Mouse (Mus musculus) cerebellum, adult 9-11 months (tissue): Measurements from ENCODE around the gene Col19a1.

Experiments
- DNase-seq: peaks from one replicate; pipeline ENCODE4 v3.0.0; 2022

The Col19a1 gene

DNA sequence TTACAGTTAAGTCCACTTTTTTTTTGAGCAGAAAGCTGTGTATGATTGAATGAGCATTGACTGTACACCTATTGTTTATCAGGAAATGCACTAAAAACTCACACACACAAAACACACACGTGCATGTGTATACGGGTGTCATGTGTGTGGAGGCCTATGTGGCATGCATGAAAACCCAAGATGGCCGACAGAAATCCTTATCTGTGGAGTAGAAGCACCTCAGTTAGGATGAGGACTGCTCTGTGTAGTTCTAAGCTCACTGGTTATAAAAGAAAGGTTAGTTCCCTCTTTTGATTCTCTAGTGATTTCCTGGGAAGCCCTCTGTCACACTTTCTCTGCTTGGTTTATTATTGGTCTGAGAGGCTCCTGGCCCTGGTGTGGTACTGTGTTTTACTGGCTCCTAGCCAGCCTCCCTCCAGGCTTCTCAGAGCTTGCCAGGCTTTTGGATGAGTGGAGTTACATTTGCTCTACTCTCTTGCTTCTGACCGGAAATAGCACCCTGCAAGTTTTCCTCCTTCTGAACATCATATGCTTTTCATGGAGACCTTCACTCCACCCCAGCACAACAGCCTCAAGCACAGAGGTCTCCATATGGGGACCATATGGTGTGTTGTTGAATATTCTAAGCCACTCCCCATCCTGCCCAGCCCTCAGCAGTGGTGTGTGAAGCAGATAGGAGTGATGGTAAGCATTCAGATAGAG lies 361.3 kb downstream of the Col19a1 start:
- peak; percentile 96 for DNase-seq

DNA sequence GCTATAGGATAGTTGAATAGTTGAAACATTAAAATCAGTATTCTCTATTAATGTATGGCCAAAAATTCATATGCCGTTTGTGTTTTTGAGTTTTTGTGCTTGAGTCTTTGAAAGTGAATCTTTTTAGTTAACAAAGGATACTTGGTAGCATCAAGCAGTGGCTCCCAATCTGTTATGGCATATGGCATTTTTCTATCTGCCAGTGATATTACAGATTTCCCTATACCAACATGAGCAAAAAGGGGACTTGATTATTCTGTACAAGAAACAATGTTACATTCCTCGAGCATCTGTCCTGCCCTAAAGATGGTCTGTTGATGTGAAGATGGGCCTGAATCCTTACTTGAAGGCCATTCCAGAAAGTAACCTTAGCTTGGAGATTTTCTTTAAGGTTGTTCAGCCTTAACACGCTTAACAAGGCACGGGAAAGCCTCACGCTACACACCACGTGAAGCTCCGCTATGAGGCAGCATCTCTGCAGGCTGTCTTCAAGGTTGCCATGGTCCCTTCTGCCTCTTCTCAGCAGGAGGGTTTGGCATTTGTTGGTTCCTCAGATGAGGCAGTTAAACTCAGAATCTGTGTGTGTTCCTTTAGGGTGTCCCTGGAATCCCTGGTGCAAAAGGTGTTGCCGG lies 364.2 kb downstream of the Col19a1 start:
- DNase-seq: peak; percentile 93

DNA sequence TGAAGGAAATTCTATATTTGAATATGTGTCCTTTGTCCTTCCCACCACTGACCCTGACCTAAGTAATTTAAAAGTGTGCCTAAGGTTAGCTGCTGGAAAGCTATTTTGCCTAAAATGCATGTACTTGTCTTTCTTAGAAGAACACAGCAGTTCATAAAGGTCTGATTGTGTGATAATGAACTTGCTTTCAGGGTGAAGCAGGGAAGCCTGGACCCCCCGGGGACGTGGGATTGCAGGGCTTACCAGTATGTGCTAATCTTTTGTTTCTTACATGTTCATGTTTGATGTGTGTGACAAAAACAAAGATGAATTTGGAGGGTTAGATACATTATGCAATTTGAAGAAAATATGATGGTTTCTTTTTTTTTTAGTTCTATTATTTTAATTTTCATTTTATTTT lies 365.0 kb downstream of the Col19a1 start:
- DNase-seq: peak; percentile 37

DNA sequence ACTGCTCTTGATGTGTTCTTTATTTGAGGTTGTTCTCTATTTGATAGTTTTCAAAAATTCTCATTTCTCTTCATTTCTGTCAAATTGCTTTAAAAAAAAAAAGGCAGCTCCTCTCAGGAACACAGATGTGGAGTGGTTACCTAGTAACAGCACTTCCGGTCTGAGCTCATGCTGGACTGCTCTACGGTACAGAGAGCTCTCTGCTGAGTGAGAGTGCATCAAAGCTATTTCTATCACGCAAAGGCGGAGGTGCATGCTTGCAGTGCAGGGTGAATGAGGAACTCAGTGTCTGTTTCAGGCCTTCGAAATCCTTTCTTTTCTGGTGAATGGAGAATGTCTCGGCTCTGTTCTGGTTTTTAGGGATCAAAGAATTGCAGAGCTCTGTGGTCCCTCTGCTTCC lies 368.2 kb downstream of the Col19a1 start:
- no peak for DNase-seq
